Mouse (Mus musculus) macrophage (primary cell): Measurements from ENCODE around the gene Gm12355. TPM values are rescaled to one million over a fixed set of nuclear protein-coding genes. Genes with fewer than 3 reads are reported as not detected.
"Not testable (repeated sequence)": the region's sequence is repeated elsewhere in the genome, so short reads cannot be mapped to it uniquely, and the experiment has no call there.

ENCODE experiments used
- H3K27ac ChIP-seq: fragments of 350-480 bp; formaldehyde crosslinking; 2 replicates; pipeline ENCODE4 v1.9.0; 2021
- H3K36me3 ChIP-seq: fragments of 350-480 bp; formaldehyde crosslinking; 2 replicates; pipeline ENCODE4 v1.9.0; 2021; ENCODE audit errors: inconsistent target
- H3K4me3 ChIP-seq: fragments of 350-480 bp; formaldehyde crosslinking; 2 replicates; pipeline ENCODE4 v1.9.0; 2021; ENCODE audit errors: inconsistent target
- H3K79me2 ChIP-seq: fragments of 350-480 bp; formaldehyde crosslinking; 2 replicates; pipeline ENCODE4 v1.9.0; 2021; ENCODE audit errors: inconsistent target
- whole genome bisulfite sequencing: methylation state at CpG from one replicate; pipeline ENCODE4 v1.1.7; 2026; ENCODE audit warnings: inconsistent platforms; ENCODE audit not compliant: missing documents; 5-methylcytosine and 5-hydroxymethylcytosine counted together
- polyA plus RNA-seq: library from polyadenylated mRNA; stranded (reverse); fragments of 250-400 nt; gene quantifications from 3 replicates; pipeline ENCODE4 v1.2.4, GENCODE M21; 2018; ENCODE audit warnings: inconsistent platforms

Gene Gm12355
- polyA plus RNA-seq, 1 experiment from 2014 or later, result not detected

GRCm38 (mm10) chr11:98635312-98635970 lies 10.0 kb upstream of the Gm12355 start:
- H3K79me2 ChIP-seq, H3K27ac ChIP-seq, H3K4me3 ChIP-seq, H3K36me3 ChIP-seq: not testable (repeated sequence)
- 39% methylated on average over 10 of the region's 10 CpGs for WGBS

GRCm38 (mm10) chr11:98630646-98631045 lies 5.2 kb upstream of the Gm12355 start:
- Histone ChIP-seq H3K4me3 (no peak overlapping the region), H3K27ac (no peak overlapping the region), H3K79me2 (no peaks in the 10 kb centered on the region), H3K36me3 (no peaks in the 10 kb centered on the region)
- WGBS, result 88% methylated on average over 5 of the region's 5 CpGs

DNA sequence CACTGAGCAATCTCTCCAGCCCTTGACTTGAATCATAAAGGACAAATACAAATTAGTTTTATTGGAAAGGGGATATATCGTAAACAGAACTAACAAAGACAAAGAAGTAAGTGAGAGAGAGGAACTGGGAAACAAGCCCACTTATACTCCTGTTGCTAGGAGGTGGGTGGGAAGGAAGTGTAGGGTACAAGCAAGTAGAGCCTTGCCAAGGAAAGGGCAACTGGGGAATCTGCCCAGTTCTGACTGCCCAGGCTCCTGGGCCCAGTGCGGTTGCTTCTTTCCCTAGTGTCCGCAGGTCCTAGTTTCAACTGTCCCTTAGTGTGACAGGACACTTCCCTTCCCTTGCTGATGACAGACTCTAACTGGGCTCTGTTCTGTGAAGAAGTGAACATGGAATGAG lies 3.2 kb upstream of the Gm12355 start:
- H3K36me3 ChIP-seq, result no peaks in the 10 kb centered on the region
- no peak overlapping the region for H3K4me3 ChIP-seq
- WGBS, result 89% methylated on average over 1 of the region's 3 CpGs

GRCm38 (mm10) chr11:98624381-98624780 lies 1.1 kb downstream of the Gm12355 start:
- H3K4me3 ChIP-seq, H3K79me2 ChIP-seq, H3K27ac ChIP-seq, H3K36me3 ChIP-seq: not testable (repeated sequence)
- WGBS, result 100% methylated on average over 1 of the region's 2 CpGs

More for the DNA sequence above, 3.2 kb upstream of the Gm12355 start:
- H3K79me2 ChIP-seq, result no peaks in the 10 kb centered on the region
- no peak overlapping the region for H3K27ac ChIP-seq

GRCm38 (mm10) chr11:98623981-98624380 lies 1.5 kb downstream of the Gm12355 start:
- H3K36me3 ChIP-seq, H3K27ac ChIP-seq, H3K79me2 ChIP-seq, H3K4me3 ChIP-seq: not testable (repeated sequence)
- WGBS, result 82% methylated on average over 6 of the region's 6 CpGs

DNA sequence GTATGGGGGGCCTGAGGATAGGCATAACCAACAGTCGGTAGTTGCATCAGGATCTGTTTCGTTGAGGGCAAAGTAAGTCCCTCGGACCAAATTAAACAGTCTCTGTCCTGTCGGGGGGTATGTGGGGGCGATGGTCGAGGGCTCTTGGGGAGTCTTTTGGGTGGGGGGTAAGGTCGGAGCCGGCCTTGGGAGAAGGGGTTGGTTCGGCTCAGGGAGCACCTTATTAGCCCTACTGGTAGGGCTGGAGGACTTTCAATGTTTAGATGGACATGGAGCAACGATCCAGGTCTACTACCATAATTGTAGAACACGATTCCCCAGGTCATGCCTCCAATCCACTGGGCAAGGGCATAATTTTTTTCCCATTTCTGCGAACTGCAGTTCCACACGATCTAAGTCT lies 4.7 kb downstream of the Gm12355 start:
- H3K36me3 ChIP-seq, result no peaks in the 10 kb centered on the region
- no peaks in the 10 kb centered on the region for H3K79me2 ChIP-seq
- no peak overlapping the region for H3K4me3 ChIP-seq
- 96% methylated on average over 13 of the region's 13 CpGs for WGBS
- H3K27ac ChIP-seq, result no peak overlapping the region

- Histone ChIP-seq H3K27ac (no peak overlapping the region), H3K79me2 (no peaks in the 10 kb centered on the region), H3K4me3 (no peak overlapping the region), H3K36me3 (no peaks in the 10 kb centered on the region)
- WGBS, result 7% methylated on average over 3 of the region's 3 CpGs
These were observed 18.7 kb downstream of the Gm12355 start for GRCm38 (mm10) chr11:98606763-98607162.

DNA sequence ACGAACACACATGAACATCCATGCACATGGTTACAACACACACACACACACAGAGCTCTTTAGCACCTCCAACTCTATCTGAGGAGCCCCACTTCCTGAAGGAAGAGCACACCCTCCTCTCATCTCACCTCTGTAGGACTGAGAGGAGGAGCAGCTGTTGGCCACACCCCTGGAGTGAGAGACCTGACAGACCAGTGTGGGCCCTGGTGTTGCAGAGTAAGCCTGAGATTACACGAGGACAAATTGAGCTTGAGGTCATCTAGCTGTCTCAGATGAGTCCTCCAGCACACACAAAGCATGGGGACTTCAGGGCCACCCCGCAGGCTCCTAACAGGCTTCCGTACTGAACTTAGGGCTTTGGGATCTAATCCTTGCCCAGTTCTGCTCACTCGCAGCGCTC lies 20.6 kb downstream of the Gm12355 start:
- H3K27ac ChIP-seq, H3K36me3 ChIP-seq, H3K79me2 ChIP-seq, H3K4me3 ChIP-seq: not testable (repeated sequence)
- WGBS, result 73% methylated on average over 6 of the region's 6 CpGs

GRCm38 (mm10) chr11:98603953-98604352 lies 21.5 kb downstream of the Gm12355 start:
- H3K36me3 ChIP-seq, result no peaks in the 10 kb centered on the region
- no peak overlapping the region for H3K4me3 ChIP-seq
- H3K27ac ChIP-seq, result no peak overlapping the region
- H3K79me2 ChIP-seq, result no peaks in the 10 kb centered on the region
- WGBS, result 87% methylated on average over 2 of the region's 2 CpGs

DNA sequence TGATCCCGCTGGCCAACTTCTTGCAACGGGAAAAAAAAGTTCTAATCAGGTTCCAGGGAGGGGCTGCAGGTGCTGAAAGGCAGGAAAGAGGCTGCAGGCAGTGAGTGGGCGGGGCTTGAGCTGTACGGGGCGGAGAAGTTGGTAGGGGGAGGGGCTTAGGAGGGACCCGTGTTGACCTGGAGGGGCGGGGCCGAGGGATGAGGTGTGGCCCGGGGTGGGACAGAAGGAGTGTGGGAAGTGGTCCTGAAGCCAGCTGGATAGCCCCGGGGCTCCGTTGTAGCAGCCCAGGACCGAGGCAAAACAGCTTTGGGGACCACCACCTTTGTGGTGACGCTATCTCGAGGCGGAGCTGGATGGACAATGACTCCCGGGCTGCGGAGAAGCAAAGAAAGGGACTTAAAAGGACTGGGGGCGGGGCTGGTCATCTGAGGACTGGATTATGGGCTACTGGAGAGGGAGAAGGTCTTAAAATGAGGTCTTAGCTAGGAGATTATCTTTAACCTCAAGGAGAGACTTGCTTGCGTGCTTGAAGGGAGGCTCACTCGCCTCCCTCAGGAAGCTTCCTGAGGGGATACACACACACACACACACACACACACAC lies 23.3 kb downstream of the Gm12355 start:
- WGBS, result 6% methylated on average over 19 of the region's 20 CpGs
- Histone ChIP-seq H3K79me2 (no peaks in the 10 kb centered on the region), H3K4me3 (no peak overlapping the region)

GRCm38 (mm10) chr11:98599291-98599690 lies 26.2 kb downstream of the Gm12355 start:
- WGBS, result 26% methylated on average over 18 of the region's 18 CpGs
- Histone ChIP-seq H3K36me3 (no peaks in the 10 kb centered on the region), H3K27ac (no peak overlapping the region), H3K4me3 (no peak overlapping the region), H3K79me2 (no peaks in the 10 kb centered on the region)

More for the DNA sequence above, 23.3 kb downstream of the Gm12355 start:
- no peaks in the 10 kb centered on the region for H3K36me3 ChIP-seq
- no peak overlapping the region for H3K27ac ChIP-seq

- Histone ChIP-seq H3K36me3 (no peaks in the 10 kb centered on the region), H3K4me3 (no peak overlapping the region), H3K27ac (no peak overlapping the region), H3K79me2 (no peaks in the 10 kb centered on the region)
- 55% methylated on average over 18 of the region's 18 CpGs for WGBS
These were observed 26.6 kb downstream of the Gm12355 start for GRCm38 (mm10) chr11:98598851-98599290.

GRCm38 (mm10) chr11:98597991-98598390 lies 27.5 kb downstream of the Gm12355 start, which contains the start of gene Lrrc3c:
Gene Lrrc3c (plus strand): TSS chr11:98598291.
- 88% methylated on average over 8 of the region's 8 CpGs for WGBS
- H3K4me3 ChIP-seq, result no peak within 1 kb of the TSS
- H3K36me3 ChIP-seq, result no peaks in the 10 kb centered on the region
- no peaks in the 10 kb centered on the region for H3K79me2 ChIP-seq
- H3K27ac ChIP-seq, result no peak within 1 kb of the TSS

- Histone ChIP-seq H3K36me3 (no peaks in the 10 kb centered on the region), H3K79me2 (no peaks in the 10 kb centered on the region), H3K27ac (no peak overlapping the region), H3K4me3 (no peak overlapping the region)
- WGBS, result 15% methylated on average over 6 of the region's 6 CpGs
These were observed 28.1 kb downstream of the Gm12355 start for GRCm38 (mm10) chr11:98597363-98597762.

DNA sequence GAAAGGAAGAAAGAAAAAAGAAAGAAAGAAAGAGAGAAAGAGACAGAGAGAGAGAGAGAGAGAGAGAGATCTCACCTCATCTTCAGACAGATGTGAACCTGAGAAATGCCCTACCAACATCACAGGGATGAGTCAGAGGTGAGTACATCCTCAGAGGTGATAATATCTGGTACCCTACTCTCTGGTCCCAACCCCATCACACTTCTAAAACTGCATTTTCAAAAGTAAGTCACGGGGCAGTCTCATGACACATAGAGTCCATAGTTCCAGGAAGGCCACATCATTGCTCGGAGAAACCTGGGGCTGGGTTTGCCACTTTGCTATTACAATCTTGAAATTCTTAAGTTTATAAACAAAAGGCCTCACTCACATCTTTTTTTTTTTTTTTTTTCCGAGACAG lies 29.5 kb downstream of the Gm12355 start:
- Histone ChIP-seq H3K36me3 (no peaks in the 10 kb centered on the region), H3K27ac (no peak overlapping the region), H3K79me2 (no peaks in the 10 kb centered on the region), H3K4me3 (no peak overlapping the region)
- 94% methylated on average over 2 of the region's 3 CpGs for WGBS
